Comparison of ENCODE assay signal across 8 mouse cellular contexts in genomic region chr7:112183258-112183841, GRCm38 (mm10). TPM values are rescaled to one million over a fixed set of nuclear protein-coding genes. Genes with fewer than 3 reads are reported as not detected.
DNase-seq lines count a peak whose midpoint lies in the region; ATAC-seq and TF ChIP-seq lines count a peak whose summit lies in the region.

No protein-coding gene starts in this region.

- peak; percentile 96 for TF ChIP-seq CTCF in E14TG2a.4 (conservative IDR thresholded peaks at IDR 0.05; ENCODE audit: low read length)
- peak; percentile 95 for TF ChIP-seq CTCF in layer of hippocampus, adult 2 months (conservative IDR thresholded peaks at IDR 0.05)
- TF ChIP-seq CTCF in lung, embryonic 14.5 days (IDR thresholded peaks at IDR 0.05; ENCODE audit: low read depth) = peak; percentile 100

- peak; percentile 66 for DNase-seq in c-Kit-positive CD71-negative TER-119-negative erythroid progenitor cells, embryonic 14.5 days (ENCODE audit: low read depth)
- DNase-seq in heart, postnatal 36 days = peak; percentile 91 to 94
- peak; percentile 93 to 96 for DNase-seq in layer of hippocampus, adult 2 months (ENCODE audit: low spot score in 2 of 2)
- DNase-seq in lung, embryonic 14.5 days = peak; percentile 93
- DNase-seq in ovary, adult 18-20 months (ENCODE audit: low spot score) = peak; percentile 63
- peak; percentile 60 to 63 for DNase-seq in thymus, adult 18-20 months

- no peak overlapping the region for H3K9ac ChIP-seq in forebrain, embryonic 13.5 days
- no peak overlapping the region for H3K9ac ChIP-seq in lung, embryonic 14.5 days

- H3K9me3 ChIP-seq in E14TG2a.4 (ENCODE audit: low read length) = peaks cover 3% of the 10 kb centered on the region; the same call in 1 of the 2 replicates
- no peaks in the 10 kb centered on the region for H3K9me3 ChIP-seq in forebrain, embryonic 13.5 days (replicated peaks)
- no peaks in the 10 kb centered on the region for H3K9me3 ChIP-seq in lung, embryonic 14.5 days (ENCODE audit: low read depth, low read length)

- peaks cover 2% of the 10 kb centered on the region; the same call in 1 of the 2 replicates for H3K27me3 ChIP-seq in E14TG2a.4 (ENCODE audit: insufficient read depth, low read length)
- no peaks in the 10 kb centered on the region for H3K27me3 ChIP-seq in forebrain, embryonic 13.5 days
- no peaks in the 10 kb centered on the region for H3K27me3 ChIP-seq in lung, embryonic 14.5 days (ENCODE audit: insufficient read depth, low read length)

- no peak overlapping the region for H3K4me3 ChIP-seq in E14TG2a.4 (replicated peaks; ENCODE audit: low read length)
- H3K4me3 ChIP-seq in forebrain, embryonic 13.5 days = no peak overlapping the region
- no peak overlapping the region for H3K4me3 ChIP-seq in layer of hippocampus, adult 2 months
- no peak overlapping the region for H3K4me3 ChIP-seq in lung, embryonic 14.5 days (ENCODE audit: low read depth, low read length)

- intact Hi-C loops in heart, postnatal 36 days (cut with DNase I) = loop anchor here (1.0 to 5.0 kb wide), 3 partner anchors 99 to 186 kb away; no protein-coding TSS in a partner anchor

- H3K4me1 ChIP-seq in E14TG2a.4 (replicated peaks; ENCODE audit: low read depth, low read length) = peaks cover 9% of the 10 kb centered on the region
- H3K4me1 ChIP-seq in forebrain, embryonic 13.5 days = peaks cover 9% of the 10 kb centered on the region
- 0 out of 2 replicates have a peak, but pooled peaks cover 5% of the 10 kb centered on the region for H3K4me1 ChIP-seq in lung, embryonic 14.5 days (ENCODE audit: insufficient read depth)

- peak; percentile 50 for ATAC-seq in forebrain, embryonic 13.5 days
- ATAC-seq in lung, embryonic 14.5 days (ENCODE audit: insufficient read depth) = peak; percentile 39

- no peaks in the 10 kb centered on the region for H3K36me3 ChIP-seq in E14TG2a.4 (ENCODE audit: insufficient read depth, low read length)
- no peaks in the 10 kb centered on the region for H3K36me3 ChIP-seq in forebrain, embryonic 13.5 days (ENCODE audit: poor library complexity, severe bottlenecking)
- H3K36me3 ChIP-seq in lung, embryonic 14.5 days (ENCODE audit: insufficient read depth) = no peaks in the 10 kb centered on the region

- H3K4me2 ChIP-seq in forebrain, embryonic 13.5 days = no peak overlapping the region
- H3K4me2 ChIP-seq in lung, embryonic 14.5 days = no peak overlapping the region

- no peak overlapping the region for H3K27ac ChIP-seq in forebrain, embryonic 13.5 days
- H3K27ac ChIP-seq in layer of hippocampus, adult 2 months = peak overlapping the region; percentile 82
- no peak overlapping the region for H3K27ac ChIP-seq in lung, embryonic 14.5 days (ENCODE audit: low read depth)

- 35% methylated on average over 5 of the region's 5 CpGs for WGBS in forebrain, embryonic 13.5 days
- WGBS in lung, embryonic 14.5 days = 28% methylated on average over 5 of the region's 5 CpGs

RNA-seq across cellular contexts. Expression of gene Dkk3, which starts 24.5 kb away (rescaled TPM):
- polyA plus RNA-seq in forebrain, embryonic 13.5 days (2015; fragmentation: Nextera tagmentation; extraction: Ambion mirVana) = 16.0 and 27.5 TPM in 2 replicates
- total RNA-seq in heart, postnatal 36 days (2021) = 10 to 100 TPM; 35.5 to 43.5 TPM
- 100 to 1,000 TPM; 253 to 270 TPM for total RNA-seq in layer of hippocampus, adult 2 months (2021)
- polyA plus RNA-seq in lung, embryonic 14.5 days (2014; fragmentation: Nextera tagmentation; extraction: Ambion mirVana) = 25.1 and 28.1 TPM in 2 replicates

RNA-seq across cellular contexts. Expression of gene Mical2, which starts 42.3 kb away (rescaled TPM):
- 1.1 and 2.9 TPM in 2 replicates for polyA plus RNA-seq in forebrain, embryonic 13.5 days (2015; fragmentation: Nextera tagmentation; extraction: Ambion mirVana)
- 100 to 1,000 TPM in 1 of 2 experiments, 10 to 100 TPM in 1; 80.8 to 101 TPM for total RNA-seq in heart, postnatal 36 days (2021)
- 100 to 1,000 TPM; 667 to 694 TPM for total RNA-seq in layer of hippocampus, adult 2 months (2021)
- 15.3 and 18.3 TPM in 2 replicates for polyA plus RNA-seq in lung, embryonic 14.5 days (2014; fragmentation: Nextera tagmentation; extraction: Ambion mirVana)

Comparison
In these comparisons a context has a peak if more than half of its experiments do, and no peak if none do; other contexts are left out.
1. RNA of gene Dkk3, which starts 24.5 kb away (total RNA-seq): 253 to 270 TPM in layer of hippocampus, adult 2 months; 35.5 to 43.5 TPM in heart, postnatal 36 days; every median in the first group is over 4 times any median in the second.
2. RNA of gene Mical2, which starts 42.3 kb away (total RNA-seq): 667 to 694 TPM in layer of hippocampus, adult 2 months; 80.8 to 101 TPM in heart, postnatal 36 days; every median in the first group is over 4 times any median in the second.
3. Peak in every context shown above with its lines, with median percentiles within 50 percentile points of each other: CTCF ChIP-seq and DNase-seq.